Mouse (Mus musculus) spleen, postnatal 0 days (tissue): ENCODE data around the gene Hcfc2. TPM values are rescaled to one million over a fixed set of nuclear protein-coding genes. Genes with fewer than 3 reads are reported as not detected.

Experiments used
- polyA plus RNA-seq: library from polyadenylated mRNA; unstranded; fragments of >200 nt; fragmentation: Nextera tagmentation; extraction: Ambion mirVana; gene quantifications from 2 replicates; pipeline ENCODE4 v1.2.1, GENCODE M21; 2015

Hcfc2 gene
- polyA plus RNA-seq, result 15.6 and 18.7 TPM in 2 replicates

GRCm38 (mm10) chr10:82695956-82696355, at the start of gene Hcfc2:
TSS of gene Hcfc2 (plus strand) at chr10:82696160.

GRCm38 (mm10) chr10:82690494-82690893, 5.5 kb upstream of the Hcfc2 start, which contains the start of gene Glt8d2:
TSS of gene Glt8d2 (minus strand) at chr10:82690650.

GRCm38 (mm10) chr10:82763840-82764631, 68.1 kb downstream of the Hcfc2 start, which contains the start of gene Nfyb:
TSS of gene Nfyb (minus strand) at chr10:82764144.

Other genes starting within 250 kb of the Hcfc2 start
- not detected in 2 replicates for gene Gm1553, start 203.5 kb upstream of the Hcfc2 start, polyA plus RNA-seq
- gene 1190007I07Rik, start 72.9 kb upstream of the Hcfc2 start, polyA plus RNA-seq, result 38.2 and 50.5 TPM in 2 replicates
- gene Tdg, start 66.3 kb upstream of the Hcfc2 start, polyA plus RNA-seq, result 44.5 and 44.8 TPM in 2 replicates
- 0.77 and 1.4 TPM in 2 replicates for gene Glt8d2, start 5.5 kb upstream of the Hcfc2 start, polyA plus RNA-seq
- 37.0 and 42.9 TPM in 2 replicates for gene Nfyb, start 68.0 kb downstream of the Hcfc2 start, polyA plus RNA-seq
- gene Txnrd1, start 137.8 kb downstream of the Hcfc2 start, polyA plus RNA-seq, result 34.6 and 35.5 TPM in 2 replicates
- 0.12 and 0.16 TPM in 2 replicates for gene Eid3, start 170.5 kb downstream of the Hcfc2 start, polyA plus RNA-seq